8 mouse cellular contexts compared by ENCODE assay signal in the genomic region with DNA sequence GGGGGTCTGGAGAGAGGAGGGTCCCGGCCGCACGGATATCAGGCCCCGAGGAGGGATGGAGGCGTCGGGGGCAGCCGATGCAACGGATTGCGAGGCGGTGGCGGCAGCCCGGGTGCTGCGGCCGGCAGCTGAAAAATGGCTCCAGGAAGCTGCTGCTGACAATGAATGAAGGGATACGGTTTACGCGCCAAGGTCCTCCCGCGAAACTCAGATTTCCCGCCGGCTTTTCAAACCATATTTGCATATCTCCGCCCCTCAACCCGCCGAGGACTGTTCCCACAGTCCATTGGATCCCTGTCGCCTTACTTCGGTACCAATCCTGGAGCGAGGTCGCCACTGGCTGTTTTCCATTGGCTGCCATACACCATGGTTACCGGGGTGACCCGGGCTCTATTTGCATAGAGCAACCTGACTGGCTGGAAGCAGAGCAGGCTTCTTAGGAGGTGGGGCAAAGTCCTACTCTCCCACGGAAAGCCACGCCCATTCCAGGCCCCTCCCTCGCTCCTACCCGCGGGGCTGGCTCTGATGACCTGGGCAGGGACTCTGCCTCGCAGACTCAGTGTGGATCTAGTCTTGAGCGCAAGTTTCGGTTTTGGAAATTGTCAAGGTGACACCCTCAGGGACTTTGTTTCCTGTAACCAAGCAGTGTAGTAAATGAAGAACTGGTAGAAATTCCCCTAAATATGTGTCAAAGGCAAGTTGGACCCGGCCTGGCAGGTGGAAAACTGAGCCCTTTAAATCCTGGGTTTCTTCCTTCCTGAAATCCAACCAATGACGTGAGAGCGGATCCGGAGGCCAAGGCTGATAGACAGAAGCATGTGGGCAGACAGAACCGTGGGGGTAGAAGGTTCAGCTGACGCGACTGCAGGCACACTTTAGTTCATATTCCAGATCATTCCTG. TPM values are rescaled to one million over a fixed set of nuclear protein-coding genes. Genes with fewer than 3 reads are reported as not detected.
DNase-seq lines count a peak whose midpoint lies in the region; ATAC-seq and TF ChIP-seq lines count a peak whose summit lies in the region.

A gene (minus strand): TSS at position 209 of the 901 bp plus-strand sequence.

- peak within 1 kb of the TSS; percentile 96 to 99 for H3K4me3 ChIP-seq in MEL (ENCODE audit: control insufficient read depth in 1 of 2, insufficient read depth in 1 of 2, low read depth in 2 of 2, low read length in 2 of 2)
- peak within 1 kb of the TSS; percentile 61 for H3K4me3 ChIP-seq in cerebellum, adult 2 months (replicated peaks; ENCODE audit: insufficient read depth, low read depth, low read length)
- H3K4me3 ChIP-seq in forebrain, postnatal 0 days (ENCODE audit: low read depth, low read length) = peak within 1 kb of the TSS; percentile 65
- H3K4me3 ChIP-seq in lung, embryonic 15.5 days = peak within 1 kb of the TSS; percentile 96

- H3K36me3 ChIP-seq in MEL (ENCODE audit: control insufficient read depth in 1 of 2, insufficient read depth in 2 of 2, low read length in 2 of 2) = peaks cover 0 to 16% of the 10 kb centered on the region in 2 experiments; a peak in 3 of 4 replicates
- H3K36me3 ChIP-seq in forebrain, postnatal 0 days (ENCODE audit: insufficient read depth) = no peaks in the 10 kb centered on the region
- no peaks in the 10 kb centered on the region for H3K36me3 ChIP-seq in lung, embryonic 15.5 days

- DNase-seq in MEL (ENCODE audit: low read depth, low spot score) = peak; percentile 99
- DNase-seq in cerebellum, adult 2 months = peak; percentile 98 to 100
- peak; percentile 100 for DNase-seq in forebrain, postnatal 0 days
- DNase-seq in heart, postnatal 4 days = peak; percentile 99
- DNase-seq in layer of hippocampus, adult 8-10 months (ENCODE audit: low spot score in 2 of 2) = peak; percentile 100
- peak; percentile 100 for DNase-seq in ovary, adult 18-20 months (ENCODE audit: low spot score)
- DNase-seq in thymus, postnatal 0 days (ENCODE audit: low spot score) = peak; percentile 99

- H3K27me3 ChIP-seq in MEL (ENCODE audit: control insufficient read depth in 1 of 2, insufficient read depth in 2 of 2, low read length in 2 of 2) = no peaks in the 10 kb centered on the region
- no peaks in the 10 kb centered on the region for H3K27me3 ChIP-seq in cerebellum, adult 2 months (ENCODE audit: control insufficient read depth, insufficient read depth, low read length)
- no peaks in the 10 kb centered on the region for H3K27me3 ChIP-seq in forebrain, postnatal 0 days (ENCODE audit: insufficient read depth, low read length)
- no peaks in the 10 kb centered on the region for H3K27me3 ChIP-seq in lung, embryonic 15.5 days

- peak; percentile 43 to 85 for TF ChIP-seq POLR2A in MEL (IDR thresholded peaks at IDR 0.05; ENCODE audit: control insufficient read depth in 1 of 2, insufficient read depth in 1 of 2, low read depth in 1 of 2, low read length in 2 of 2, poor library complexity in 1 of 2)
- TF ChIP-seq POLR2A in cerebellum, adult 2 months (IDR thresholded peaks at IDR 0.05; ENCODE audit: borderline replicate concordance, insufficient read depth, low read length) = 0 out of 2 replicates have a peak, but pooled peaks have one; percentile 18

- no peak for TF ChIP-seq RAD21 in MEL (IDR thresholded peaks at IDR 0.05; ENCODE audit: low read depth, low read length)

- peak within 1 kb of the TSS; percentile 100 for H3K4me2 ChIP-seq in forebrain, postnatal 0 days (ENCODE audit: low read depth)
- peak within 1 kb of the TSS; percentile 86 for H3K4me2 ChIP-seq in lung, embryonic 15.5 days

- WGBS in cerebellum, adult 2 months = under 1% methylated on average over 45 of the region's 45 CpGs
- under 1% methylated on average over 45 of the region's 45 CpGs for WGBS in forebrain, postnatal 0 days
- WGBS in lung, embryonic 15.5 days = under 1% methylated on average over 45 of the region's 45 CpGs

- H3K79me2 ChIP-seq in MEL (ENCODE audit: control insufficient read depth, insufficient read depth, low read length, poor library complexity) = peaks cover 43% of the 10 kb centered on the region

- no peak for TF ChIP-seq CTCF in MEL (IDR thresholded peaks at IDR 0.05 in 2 of 3, conservative IDR thresholded peaks at IDR 0.05 in 1 of 3; ENCODE audit: control insufficient read depth in 1 of 3, insufficient read depth in 1 of 3, low read depth in 2 of 3, low read length in 3 of 3, poor library complexity in 1 of 3, severe bottlenecking in 1 of 3)
- no peak for TF ChIP-seq CTCF in cerebellum, adult 2 months (IDR thresholded peaks at IDR 0.05; ENCODE audit: borderline replicate concordance, insufficient read depth, low read depth, low read length)
- no peak for TF ChIP-seq CTCF in forebrain, postnatal 0 days (IDR thresholded peaks at IDR 0.05; ENCODE audit: low read depth)

- peak within 1 kb of the TSS; percentile 95 for H3K27ac ChIP-seq in MEL (ENCODE audit: control insufficient read depth, low read depth, low read length)
- no peak within 1 kb of the TSS for H3K27ac ChIP-seq in cerebellum, adult 2 months (ENCODE audit: insufficient read depth, low read length)
- peak within 1 kb of the TSS; percentile 87 for H3K27ac ChIP-seq in forebrain, postnatal 0 days (ENCODE audit: low read depth, low read length)
- H3K27ac ChIP-seq in lung, embryonic 15.5 days = peak within 1 kb of the TSS; percentile 98

- no peaks in the 10 kb centered on the region for H3K9me3 ChIP-seq in MEL (replicated peaks; ENCODE audit: insufficient read depth, low read length)
- H3K9me3 ChIP-seq in forebrain, postnatal 0 days (ENCODE audit: low read length) = no peaks in the 10 kb centered on the region
- H3K9me3 ChIP-seq in lung, embryonic 15.5 days = no peaks in the 10 kb centered on the region

- no peak for TF ChIP-seq EP300 in MEL (IDR thresholded peaks at IDR 0.05; ENCODE audit: low read depth in 1 of 2, low read length in 2 of 2)

- peaks cover 9 to 10% of the 10 kb centered on the region in 2 experiments for H3K4me1 ChIP-seq in MEL (ENCODE audit: control insufficient read depth in 1 of 2, insufficient read depth in 2 of 2, low read length in 2 of 2)
- H3K4me1 ChIP-seq in cerebellum, adult 2 months (ENCODE audit: control insufficient read depth, insufficient read depth, low read length) = no peaks in the 10 kb centered on the region
- H3K4me1 ChIP-seq in forebrain, postnatal 0 days (ENCODE audit: insufficient read depth) = 0 out of 2 replicates have a peak, but pooled peaks cover 3% of the 10 kb centered on the region
- peaks cover 22% of the 10 kb centered on the region for H3K4me1 ChIP-seq in lung, embryonic 15.5 days

- ATAC-seq in forebrain, postnatal 0 days = peak; percentile 98
- ATAC-seq in lung, embryonic 15.5 days (ENCODE audit: borderline replicate concordance, extremely low read depth, low FRiP score, low TSS enrichment) = peak; percentile 96

- peak within 1 kb of the TSS; percentile 100 for H3K9ac ChIP-seq in MEL (ENCODE audit: control insufficient read depth, low read depth, low read length, poor library complexity, severe bottlenecking)
- peak within 1 kb of the TSS; percentile 84 for H3K9ac ChIP-seq in forebrain, postnatal 0 days
- H3K9ac ChIP-seq in lung, embryonic 15.5 days = peak within 1 kb of the TSS; percentile 100

TF ChIP-seq in MEL, 35 proteins besides CTCF, POLR2A, EP300 and RAD21 (continues in another document):
- peak; percentile 63; the same call in 1 of the 2 replicates for TF ChIP-seq POLR2AphosphoS2 (IDR thresholded peaks at IDR 0.05; ENCODE audit: low read length)
- peak; percentile 86; the same call in 1 of the 2 replicates for TF ChIP-seq MYC (IDR thresholded peaks at IDR 0.05; ENCODE audit: low read depth, low read length)
- TF ChIP-seq HCFC1 (IDR thresholded peaks at IDR 0.05; ENCODE audit: low read depth, low read length) = peak; percentile 70
- TF ChIP-seq SMC3 (IDR thresholded peaks at IDR 0.05; ENCODE audit: low read depth, low read length) = no peak
- peak; percentile 90 for TF ChIP-seq ZMIZ1 (IDR thresholded peaks at IDR 0.05; ENCODE audit: low read depth, low read length)
- peak; percentile 97 for TF ChIP-seq MXI1 (IDR thresholded peaks at IDR 0.05; ENCODE audit: low read depth, low read length)
- no peak for TF ChIP-seq RCOR1 (IDR thresholded peaks at IDR 0.05; ENCODE audit: low read depth, low read length)
- TF ChIP-seq NRF1 (IDR thresholded peaks at IDR 0.05; ENCODE audit: insufficient read depth, low read depth, low read length, poor library complexity, severe bottlenecking) = peak; percentile 41; the same call in 1 of the 2 replicates
- TF ChIP-seq ETS1 (IDR thresholded peaks at IDR 0.05; ENCODE audit: low read depth, low read length) = peak; percentile 65
- TF ChIP-seq NELFE (IDR thresholded peaks at IDR 0.05; ENCODE audit: low read depth, low read length) = peak; percentile 91
- no peak for TF ChIP-seq GABPA (IDR thresholded peaks at IDR 0.05; ENCODE audit: low read depth, low read length)
- peak; percentile 63 for TF ChIP-seq TCF12 (IDR thresholded peaks at IDR 0.05; ENCODE audit: low read depth, low read length)
- peak; percentile 90 for TF ChIP-seq TBP (IDR thresholded peaks at IDR 0.05; ENCODE audit: low read depth, low read length)
- no peak for TF ChIP-seq UBTF (IDR thresholded peaks at IDR 0.05; ENCODE audit: borderline replicate concordance, insufficient read depth, low read depth, low read length)
- no peak for TF ChIP-seq CHD2 (IDR thresholded peaks at IDR 0.05; ENCODE audit: low read length)
- peak; percentile 100 for TF ChIP-seq E2F4 (IDR thresholded peaks at IDR 0.05; ENCODE audit: borderline replicate concordance, low read depth, low read length)
- peak; percentile 96 for TF ChIP-seq SIN3A (IDR thresholded peaks at IDR 0.05; ENCODE audit: low read length)
- peak; percentile 49; the same call in 1 of the 2 replicates for TF ChIP-seq POLR2AphosphoS5 (IDR thresholded peaks at IDR 0.05; ENCODE audit: borderline replicate concordance, low read depth, low read length)
- no peak for TF ChIP-seq JUND (IDR thresholded peaks at IDR 0.05; ENCODE audit: low read depth, low read length)
- TF ChIP-seq GATA1 (IDR thresholded peaks at IDR 0.05; ENCODE audit: low read depth, low read length) = 0 out of 2 replicates have a peak, but pooled peaks have one; percentile 12
- TF ChIP-seq ZC3H11A (IDR thresholded peaks at IDR 0.05; ENCODE audit: low read depth, low read length) = no peak

RNA-seq across cellular contexts. Expression of the gene that starts here (rescaled TPM):
- total RNA-seq in MEL (2012; rRNA removed) = 12.4 and 12.8 TPM in 2 replicates
- polyA plus RNA-seq in MEL (2012; ENCODE audit: insufficient read depth in 1 of 2, insufficient read length in 2 of 2, low read depth in 1 of 2, low replicate concordance in 2 of 2, missing spikeins in 1 of 2) = 10 to 100 TPM in 1 of 2 experiments, not detected in 1; 20.0 TPM
- 10.0 and 10.9 TPM in 2 replicates for polyA plus RNA-seq in cerebellum, adult 2 months (2012; rRNA removed)
- 8.5 and 11.3 TPM in 2 replicates for total RNA-seq in forebrain, postnatal 0 days (2014; rRNA removed)
- polyA plus RNA-seq in forebrain, postnatal 0 days (2015; fragmentation: Nextera tagmentation; extraction: Ambion mirVana) = 2.5 and 3.5 TPM in 2 replicates
- 10 to 100 TPM; 15.9 to 18.4 TPM for total RNA-seq in heart, postnatal 4 days (2021)
- total RNA-seq in layer of hippocampus, adult 8-10 months (2022) = 10 to 100 TPM; 24.1 to 27.6 (median 25.0) TPM
- 14.1 and 14.7 TPM in 2 replicates for polyA plus RNA-seq in lung, embryonic 15.5 days (2015; fragmentation: Nextera tagmentation; extraction: Ambion mirVana)
- 7.1 and 7.5 TPM in 2 replicates for polyA plus RNA-seq in thymus, postnatal 0 days (2015; fragmentation: Nextera tagmentation; extraction: Ambion mirVana)
